Mouse (Mus musculus) left cerebral cortex, adult 2 months (tissue): Measurements from ENCODE around the gene Usp22. TPM values are rescaled to one million over a fixed set of nuclear protein-coding genes. Genes with fewer than 3 reads are reported as not detected.

Experiments
- DNase-seq, 2 experiments: peaks; one replicate each; pipeline ENCODE4 v3.0.0; 2021 to 2022; ENCODE audit warnings: low spot score in 2 of 2, mixed read lengths in 1 of 2; ENCODE audit errors: extremely low spot score in 1 of 2
- H3K27ac ChIP-seq: fragments of 200-600 bp; 2 replicates; pipeline ENCODE4 v1.8.1; 2022
- H3K4me3 ChIP-seq: fragments of 200-600 bp; 2 replicates; pipeline ENCODE4 v1.8.1; 2022
- CTCF ChIP-seq: fragments of 200-600 bp; IDR thresholded peaks from 2 replicates; pipeline ENCODE4 v1.8.1; 2022; ENCODE audit warnings: antibody characterized with exemption, mild to moderate bottlenecking, moderate library complexity
- intact Hi-C: fragments of 180-260 bp; cut with DNase I; formaldehyde crosslinking; loops from one replicate; pipeline ENCODE4 v1.15.1; 2025
- total RNA-seq, 2 experiments: library from RNA; stranded (reverse); gene quantifications; 2 replicates each; pipeline ENCODE4 v1.2.3; 2021

The Usp22 gene
- total RNA-seq, 2 experiments from 2014 or later: 194 to 209 TPM

- no peak overlapping the region for H3K27ac ChIP-seq
- no peak overlapping the region for H3K4me3 ChIP-seq
- no peak for TF ChIP-seq CTCF
- intact Hi-C loops: no loop called here
- no peak for DNase-seq
These were observed 45.5 kb downstream of the Usp22 start for GRCm38 (mm10) chr11:61129305-61129704.

DNA sequence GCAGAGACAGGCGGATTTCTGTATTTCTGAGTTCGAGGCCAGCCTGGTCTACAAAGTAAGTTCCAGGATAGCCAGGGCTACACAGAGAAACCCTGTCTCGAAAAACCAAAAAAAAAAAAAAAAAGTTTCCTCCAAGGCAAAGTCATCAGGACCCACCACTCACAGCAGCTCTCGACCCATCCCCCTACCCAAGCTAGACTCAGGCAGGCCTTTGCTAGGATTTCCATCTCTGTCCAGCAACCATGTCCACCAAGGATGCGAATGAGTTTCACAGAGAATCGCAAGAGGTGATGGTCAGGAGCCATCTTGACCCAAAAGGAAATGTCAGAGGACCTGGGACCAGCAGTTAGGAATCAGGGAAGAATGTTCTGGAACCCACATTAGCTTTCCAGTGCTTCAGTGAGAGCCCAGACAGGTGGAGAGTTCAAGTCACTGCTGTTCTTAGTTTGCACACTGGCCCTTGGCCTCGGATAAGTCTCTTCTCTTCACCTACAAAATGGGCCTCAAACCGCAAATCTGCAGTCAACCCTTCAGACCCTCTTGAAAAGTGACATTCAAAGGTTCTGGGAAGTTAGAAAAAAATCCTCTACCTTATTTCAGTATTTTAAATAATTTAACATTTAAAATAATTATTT is 47.3 kb downstream of the Usp22 start:
- DNase-seq: no peak
- Histone ChIP-seq H3K27ac (no peak overlapping the region), H3K4me3 (no peak overlapping the region)
- no peak for TF ChIP-seq CTCF
- intact Hi-C loops: no loop called here

GRCm38 (mm10) chr11:61126606-61127355 is 48.1 kb downstream of the Usp22 start, which contains the start of gene Tnfrsf13b:
Gene Tnfrsf13b (plus strand): TSS chr11:61126755.
- DNase-seq: no peak
- no peak within 1 kb of the TSS for H3K27ac ChIP-seq
- intact Hi-C loops: no loop called here
- TF ChIP-seq CTCF: no peak
- no peak within 1 kb of the TSS for H3K4me3 ChIP-seq

DNA sequence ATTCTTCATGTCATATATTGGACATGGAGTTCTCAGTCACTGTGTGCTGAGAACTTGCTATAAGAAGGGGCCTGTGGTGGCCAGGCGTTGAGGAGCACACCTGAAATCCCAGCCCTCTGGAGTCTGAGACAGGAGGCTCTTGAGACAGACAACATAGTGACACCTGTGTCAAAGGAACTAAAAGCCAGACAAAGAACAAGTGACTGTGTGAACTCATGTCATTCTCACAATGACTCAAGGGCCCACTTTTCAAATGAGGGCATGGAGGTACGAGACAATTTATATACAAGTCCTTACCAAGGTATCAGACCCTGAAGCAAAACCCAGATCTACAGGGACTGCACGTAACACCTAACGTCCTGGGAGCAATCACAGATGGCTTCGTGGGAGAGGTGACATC is 48.9 kb downstream of the Usp22 start:
- Histone ChIP-seq H3K27ac (no peak overlapping the region), H3K4me3 (no peak overlapping the region)
- no peak for DNase-seq
- no peak for TF ChIP-seq CTCF
- intact Hi-C loops: no loop called here

DNA sequence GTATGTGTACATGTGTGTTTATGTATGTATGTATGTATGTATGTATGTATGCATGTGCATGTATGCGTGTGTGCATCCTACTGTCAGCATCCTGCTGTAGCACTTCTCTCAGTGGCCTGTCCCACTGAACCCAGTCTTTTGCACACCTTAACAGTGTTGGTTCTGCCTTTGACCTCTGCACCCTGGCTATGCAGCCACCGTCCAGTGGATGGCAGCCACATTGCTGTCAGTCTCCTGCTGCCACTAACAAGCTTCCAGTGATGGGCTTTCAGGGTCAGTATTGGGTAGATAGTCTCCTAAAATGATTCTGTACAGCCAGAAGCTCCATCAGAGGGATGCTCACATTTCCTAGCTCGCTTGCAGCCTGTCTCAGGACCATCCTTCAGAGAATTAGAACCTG is 51.0 kb downstream of the Usp22 start:
- H3K4me3 ChIP-seq: no peak overlapping the region
- intact Hi-C loops: no loop called here
- no peak overlapping the region for H3K27ac ChIP-seq
- DNase-seq: no peak
- TF ChIP-seq CTCF: no peak

DNA sequence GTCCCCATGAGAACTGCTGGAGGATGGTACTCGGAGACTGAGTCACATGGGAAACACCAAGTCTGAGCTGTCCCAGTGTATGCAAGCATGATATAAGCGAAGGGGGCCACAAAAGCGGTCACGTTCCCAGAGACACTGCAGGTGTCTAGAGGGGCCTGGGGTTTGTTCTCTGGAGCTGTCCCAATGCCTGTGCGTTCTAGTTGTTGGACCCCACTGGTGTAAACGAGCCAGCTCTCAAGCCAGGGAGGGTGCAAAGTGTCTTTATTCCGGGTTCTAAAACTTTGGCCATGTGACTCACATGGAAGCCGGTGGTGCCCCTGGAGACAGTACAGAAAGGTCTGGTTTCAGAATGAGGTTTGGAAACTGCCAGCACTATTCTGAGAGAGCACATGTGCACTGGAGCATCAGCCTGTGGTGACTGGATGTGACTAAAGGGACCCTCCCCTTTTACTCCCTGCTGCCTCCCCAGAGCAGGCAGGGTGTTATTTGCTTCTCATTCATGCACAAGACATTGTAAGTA is 52.0 kb downstream of the Usp22 start:
- no peak overlapping the region for H3K4me3 ChIP-seq
- intact Hi-C loops: no loop called here
- no peak for TF ChIP-seq CTCF

DNA sequence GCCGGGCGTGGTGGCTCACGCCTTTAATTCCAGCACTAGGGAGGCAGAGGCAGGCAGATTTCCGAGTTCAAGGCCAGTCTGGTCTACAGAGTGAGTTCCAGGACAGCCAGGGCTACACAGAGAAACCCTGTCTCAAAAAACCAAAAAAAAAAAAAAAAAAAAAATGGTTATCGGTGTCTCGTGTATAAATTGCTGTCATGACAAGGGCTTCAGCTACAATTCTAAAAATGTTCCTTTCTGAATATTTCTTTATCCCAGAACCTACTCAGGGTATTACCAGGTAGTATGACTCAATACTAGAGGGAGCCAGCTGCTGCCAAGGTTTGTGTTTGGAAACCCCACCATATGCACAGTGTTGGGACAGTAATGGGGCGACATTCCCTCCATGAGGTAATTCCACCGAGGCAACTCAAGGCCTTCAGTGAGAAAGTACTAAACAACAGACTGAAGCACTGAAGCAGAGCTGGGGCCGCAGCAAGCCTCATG is 52.5 kb downstream of the Usp22 start:
- no peak overlapping the region for H3K4me3 ChIP-seq
- TF ChIP-seq CTCF: no peak
- intact Hi-C loops: no loop called here
- H3K27ac ChIP-seq: no peak overlapping the region
- DNase-seq: no peak

More for the DNA sequence above, 52.0 kb downstream of the Usp22 start:
- DNase-seq: no peak
- H3K27ac ChIP-seq: no peak overlapping the region

DNA sequence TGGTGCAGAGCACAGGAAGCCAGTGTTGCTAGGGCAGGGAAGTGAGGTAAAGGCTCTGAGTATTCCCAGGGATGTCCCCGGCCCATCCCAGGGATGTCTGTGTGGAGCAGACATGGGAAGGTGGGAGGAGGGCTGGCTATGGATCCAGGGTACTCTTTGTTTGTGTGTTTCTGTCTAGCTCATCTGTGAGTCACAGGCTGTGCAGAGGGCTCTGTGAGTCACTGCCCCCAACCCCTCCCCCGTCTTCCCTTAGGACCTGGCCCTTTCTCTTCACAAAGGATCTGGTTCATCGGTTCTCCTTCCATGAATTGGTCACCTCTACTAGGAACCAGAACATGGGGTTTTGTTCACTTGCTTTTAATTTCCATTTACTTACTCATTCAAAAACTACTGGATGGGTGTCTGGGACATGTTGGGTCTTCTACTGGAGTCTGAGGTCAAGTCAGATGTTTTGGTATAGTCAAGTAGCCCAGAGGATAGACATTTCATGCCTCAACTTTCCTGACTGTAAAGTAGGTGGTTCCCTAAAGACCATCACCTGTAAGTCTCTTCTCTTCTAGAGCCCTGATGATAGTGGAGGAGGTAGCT is 54.8 kb downstream of the Usp22 start:
- no peak overlapping the region for H3K27ac ChIP-seq
- intact Hi-C loops: no loop called here
- TF ChIP-seq CTCF: no peak
- no peak overlapping the region for H3K4me3 ChIP-seq
- no peak for DNase-seq

GRCm38 (mm10) chr11:61116226-61116625 is 58.6 kb downstream of the Usp22 start:
- Histone ChIP-seq H3K4me3 (no peak overlapping the region), H3K27ac (no peak overlapping the region)
- no peak for DNase-seq
- intact Hi-C loops: no loop called here
- no peak for TF ChIP-seq CTCF

GRCm38 (mm10) chr11:61112323-61112995 is 62.4 kb downstream of the Usp22 start:
- intact Hi-C loops: no loop called here
- DNase-seq: no peak

GRCm38 (mm10) chr11:61111472-61111871 is 63.4 kb downstream of the Usp22 start:
- TF ChIP-seq CTCF: no peak
- no peak overlapping the region for H3K4me3 ChIP-seq
- no peak for DNase-seq
- H3K27ac ChIP-seq: no peak overlapping the region
- intact Hi-C loops: no loop called here

More at GRCm38 (mm10) chr11:61112323-61112995, 62.4 kb downstream of the Usp22 start:
- TF ChIP-seq CTCF: no peak
- no peak overlapping the region for H3K27ac ChIP-seq
- H3K4me3 ChIP-seq: no peak overlapping the region
